Mouse (Mus musculus): Measurements from ENCODE around the gene Pla2g15. TPM values are rescaled to one million over a fixed set of nuclear protein-coding genes. Genes with fewer than 3 reads are reported as not detected.

Pla2g15 gene
- polyA plus RNA-seq, 1 experiment, result 13.1 TPM

- DNase-seq, result no peak
- TF ChIP-seq POLR2A (IDR thresholded peaks at IDR 0.05; ENCODE audit: borderline replicate concordance, insufficient read depth, low read length) (no peak), CTCF (IDR thresholded peaks at IDR 0.05; ENCODE audit: borderline replicate concordance, insufficient read depth, low read depth, low read length) (no peak)
- no peak overlapping the region for H3K27ac ChIP-seq (ENCODE audit: insufficient read depth, low read length)
- no peaks in the 10 kb centered on the region for H3K27me3 ChIP-seq (ENCODE audit: control insufficient read depth, insufficient read depth, low read length)
- 95% methylated on average over 4 of the region's 4 CpGs for WGBS
- H3K4me3 ChIP-seq (replicated peaks; ENCODE audit: insufficient read depth, low read depth, low read length), result no peak overlapping the region
- H3K4me1 ChIP-seq (ENCODE audit: control insufficient read depth, insufficient read depth, low read length), result no peaks in the 10 kb centered on the region
Measured at GRCm38 (mm10) chr8:106146014-106146413, 4.2 kb upstream of the Pla2g15 start.

GRCm38 (mm10) chr8:106147868-106148565 is 2.2 kb upstream of the Pla2g15 start:
- no peak for DNase-seq
- WGBS, result 66% methylated on average over 6 of the region's 6 CpGs
- Histone ChIP-seq H3K4me3 (replicated peaks; ENCODE audit: insufficient read depth, low read depth, low read length) (no peak overlapping the region), H3K27ac (ENCODE audit: insufficient read depth, low read length) (no peak overlapping the region), H3K4me1 (ENCODE audit: control insufficient read depth, insufficient read depth, low read length) (peaks cover 3% of the 10 kb centered on the region; the same call in 1 of the 2 replicates), H3K27me3 (ENCODE audit: control insufficient read depth, insufficient read depth, low read length) (no peaks in the 10 kb centered on the region)
- no peak for TF ChIP-seq POLR2A (IDR thresholded peaks at IDR 0.05; ENCODE audit: borderline replicate concordance, insufficient read depth, low read length)
- no peak for TF ChIP-seq CTCF (IDR thresholded peaks at IDR 0.05; ENCODE audit: borderline replicate concordance, insufficient read depth, low read depth, low read length)

DNA sequence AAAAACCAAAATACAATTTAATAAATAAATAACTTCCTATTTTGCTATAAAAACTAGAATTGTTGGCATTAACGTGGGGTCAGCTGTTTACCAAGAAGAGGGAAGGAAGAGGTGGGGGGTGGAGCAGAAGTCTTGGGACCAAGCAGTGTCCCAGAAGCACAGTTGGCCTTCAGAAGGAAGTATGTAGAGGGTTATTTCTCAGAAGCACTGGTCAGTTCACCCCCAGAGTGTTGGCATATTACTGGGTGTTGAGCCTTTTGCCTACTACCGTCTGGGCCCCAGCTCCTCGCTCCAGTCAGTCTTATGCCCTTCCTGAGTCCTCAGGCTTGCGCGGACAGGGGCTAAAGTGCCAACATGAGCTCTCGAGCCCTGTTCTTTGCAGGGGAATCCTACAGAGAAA is 1.2 kb upstream of the Pla2g15 start:
- no peak overlapping the region for H3K4me3 ChIP-seq (replicated peaks; ENCODE audit: insufficient read depth, low read depth, low read length)

GRCm38 (mm10) chr8:106150653-106151000 is 428 bp downstream of the Pla2g15 start:
- H3K27me3 ChIP-seq (ENCODE audit: control insufficient read depth, insufficient read depth, low read length), result no peaks in the 10 kb centered on the region
- H3K4me3 ChIP-seq (replicated peaks; ENCODE audit: insufficient read depth, low read depth, low read length), result peak overlapping the region; percentile 76
- DNase-seq, result no peak
- WGBS, result 18% methylated on average over 8 of the region's 8 CpGs
- no peak overlapping the region for H3K27ac ChIP-seq (ENCODE audit: insufficient read depth, low read length)
- TF ChIP-seq POLR2A (IDR thresholded peaks at IDR 0.05; ENCODE audit: borderline replicate concordance, insufficient read depth, low read length) (no peak), CTCF (IDR thresholded peaks at IDR 0.05; ENCODE audit: borderline replicate concordance, insufficient read depth, low read depth, low read length) (no peak)
- H3K4me1 ChIP-seq (ENCODE audit: control insufficient read depth, insufficient read depth, low read length), result peaks cover 3% of the 10 kb centered on the region; the same call in 1 of the 2 replicates

More for the DNA sequence above, 1.2 kb upstream of the Pla2g15 start:
- H3K27me3 ChIP-seq (ENCODE audit: control insufficient read depth, insufficient read depth, low read length), result no peaks in the 10 kb centered on the region
- no peak for DNase-seq
- H3K4me1 ChIP-seq (ENCODE audit: control insufficient read depth, insufficient read depth, low read length), result peaks cover 3% of the 10 kb centered on the region; the same call in 1 of the 2 replicates
- TF ChIP-seq CTCF (IDR thresholded peaks at IDR 0.05; ENCODE audit: borderline replicate concordance, insufficient read depth, low read depth, low read length) (no peak), POLR2A (IDR thresholded peaks at IDR 0.05; ENCODE audit: borderline replicate concordance, insufficient read depth, low read length) (no peak)
- no peak overlapping the region for H3K27ac ChIP-seq (ENCODE audit: insufficient read depth, low read length)
- WGBS, result 92% methylated on average over 6 of the region's 6 CpGs

- DNase-seq, result no peak
Measured at GRCm38 (mm10) chr8:106151041-106151440, 842 bp downstream of the Pla2g15 start.

DNA sequence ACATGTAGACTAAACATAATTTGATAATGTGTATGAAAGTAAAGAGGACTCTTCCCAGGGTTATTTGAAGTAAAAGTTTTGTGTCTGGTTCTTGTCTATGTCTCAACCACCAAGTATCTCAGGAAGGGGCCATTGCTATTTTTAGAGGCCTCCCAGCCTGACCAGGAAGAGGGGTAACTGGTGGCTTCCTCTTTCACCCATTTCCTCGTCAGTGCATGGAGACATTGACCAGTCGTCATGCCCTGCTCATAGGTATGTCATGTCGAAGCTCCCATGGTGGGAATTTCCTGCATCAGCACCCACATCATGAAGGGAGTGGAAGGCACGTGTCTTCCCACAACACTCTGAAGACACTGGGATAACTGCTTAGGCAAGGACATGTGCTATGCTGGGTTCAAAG is 2.7 kb downstream of the Pla2g15 start:
- TF ChIP-seq POLR2A (IDR thresholded peaks at IDR 0.05; ENCODE audit: borderline replicate concordance, insufficient read depth, low read length) (no peak), CTCF (IDR thresholded peaks at IDR 0.05; ENCODE audit: borderline replicate concordance, insufficient read depth, low read depth, low read length) (no peak)
- Histone ChIP-seq H3K4me3 (replicated peaks; ENCODE audit: insufficient read depth, low read depth, low read length) (no peak overlapping the region), H3K27me3 (ENCODE audit: control insufficient read depth, insufficient read depth, low read length) (no peaks in the 10 kb centered on the region), H3K27ac (ENCODE audit: insufficient read depth, low read length) (no peak overlapping the region), H3K4me1 (ENCODE audit: control insufficient read depth, insufficient read depth, low read length) (peaks cover 3% of the 10 kb centered on the region; the same call in 1 of the 2 replicates)
- no peak for DNase-seq
- WGBS, result 83% methylated on average over 4 of the region's 4 CpGs

More at GRCm38 (mm10) chr8:106151041-106151440, 842 bp downstream of the Pla2g15 start:
- peak overlapping the region; percentile 76 for H3K4me3 ChIP-seq (replicated peaks; ENCODE audit: insufficient read depth, low read depth, low read length)
- no peak overlapping the region for H3K27ac ChIP-seq (ENCODE audit: insufficient read depth, low read length)
- 52% methylated on average over 9 of the region's 9 CpGs for WGBS
- no peaks in the 10 kb centered on the region for H3K27me3 ChIP-seq (ENCODE audit: control insufficient read depth, insufficient read depth, low read length)
- TF ChIP-seq CTCF (IDR thresholded peaks at IDR 0.05; ENCODE audit: borderline replicate concordance, insufficient read depth, low read depth, low read length) (no peak), POLR2A (IDR thresholded peaks at IDR 0.05; ENCODE audit: borderline replicate concordance, insufficient read depth, low read length) (no peak)
- H3K4me1 ChIP-seq (ENCODE audit: control insufficient read depth, insufficient read depth, low read length), result peaks cover 3% of the 10 kb centered on the region; the same call in 1 of the 2 replicates

- Histone ChIP-seq H3K27ac (ENCODE audit: insufficient read depth, low read length) (no peak overlapping the region), H3K4me3 (replicated peaks; ENCODE audit: insufficient read depth, low read depth, low read length) (no peak overlapping the region), H3K27me3 (ENCODE audit: control insufficient read depth, insufficient read depth, low read length) (no peaks in the 10 kb centered on the region), H3K4me1 (ENCODE audit: control insufficient read depth, insufficient read depth, low read length) (no peaks in the 10 kb centered on the region)
- DNase-seq, result no peak
- 96% methylated on average over 1 of the region's 1 CpGs for WGBS
- no peak for TF ChIP-seq POLR2A (IDR thresholded peaks at IDR 0.05; ENCODE audit: borderline replicate concordance, insufficient read depth, low read length)
- TF ChIP-seq CTCF (IDR thresholded peaks at IDR 0.05; ENCODE audit: borderline replicate concordance, insufficient read depth, low read depth, low read length), result no peak
Measured at GRCm38 (mm10) chr8:106157419-106157818, 7.2 kb downstream of the Pla2g15 start.

DNA sequence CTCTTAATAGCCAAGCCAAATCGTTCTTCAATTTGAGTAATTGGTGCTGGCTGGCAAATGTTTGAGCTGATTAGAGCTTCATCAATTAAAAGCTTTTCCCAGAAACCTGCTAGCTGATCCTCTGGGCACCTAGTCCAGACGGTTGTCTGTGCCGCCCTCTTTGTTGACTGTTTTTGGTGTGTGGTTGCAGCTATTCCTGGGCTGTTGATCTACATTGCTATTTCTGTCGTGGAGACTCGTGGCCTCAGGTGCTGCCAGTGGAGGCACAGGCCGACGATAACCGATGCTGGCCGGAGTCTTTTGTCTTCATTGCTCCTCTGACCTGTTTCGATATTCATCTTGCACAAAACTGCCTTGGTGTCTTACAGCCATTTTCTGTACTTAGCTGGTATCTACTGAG is 8.2 kb downstream of the Pla2g15 start:
- H3K4me1 ChIP-seq (ENCODE audit: control insufficient read depth, insufficient read depth, low read length), result no peaks in the 10 kb centered on the region
- no peak overlapping the region for H3K4me3 ChIP-seq (replicated peaks; ENCODE audit: insufficient read depth, low read depth, low read length)
- 90% methylated on average over 10 of the region's 10 CpGs for WGBS
- H3K27me3 ChIP-seq (ENCODE audit: control insufficient read depth, insufficient read depth, low read length), result no peaks in the 10 kb centered on the region
- H3K27ac ChIP-seq (ENCODE audit: insufficient read depth, low read length), result no peak overlapping the region
- DNase-seq, result no peak
- TF ChIP-seq POLR2A (IDR thresholded peaks at IDR 0.05; ENCODE audit: borderline replicate concordance, insufficient read depth, low read length) (no peak), CTCF (IDR thresholded peaks at IDR 0.05; ENCODE audit: borderline replicate concordance, insufficient read depth, low read depth, low read length) (no peak)

All from cerebellum, adult 2 months (tissue).